Mouse (Mus musculus): Measurements from ENCODE around the gene Ripply1. TPM values are rescaled to one million over a fixed set of nuclear protein-coding genes. Genes with fewer than 3 reads are reported as not detected.

The Ripply1 gene
- under 1 TPM; 0.40 to 0.62 TPM for total RNA-seq (2021)
- long read RNA-seq, experiment 1, result 0 reads
- long read RNA-seq, experiment 2, result 0 reads

- intact Hi-C loops (cut with DNase I; ENCODE audit: low total_unique reads), result loop anchor here (5.0 kb wide), 1 partner anchor 50 kb away; no protein-coding TSS in a partner anchor
- DNase-seq, result no peak
These were observed at the start of gene Ripply1 for GRCm38 (mm10) chrX:139782278-139783044. Ripply1 (minus strand) TSS chrX:139782353.

- no peak for DNase-seq
- intact Hi-C loops (cut with DNase I; ENCODE audit: low total_unique reads), result no loop called here
These were observed 46.4 kb upstream of the Ripply1 start for GRCm38 (mm10) chrX:139828363-139829092.

GRCm38 (mm10) chrX:139826926-139827325 lies 44.8 kb upstream of the Ripply1 start:
- DNase-seq, result no peak
- intact Hi-C loops (cut with DNase I; ENCODE audit: low total_unique reads), result no loop called here

GRCm38 (mm10) chrX:139825402-139825801 lies 43.2 kb upstream of the Ripply1 start:
- intact Hi-C loops (cut with DNase I; ENCODE audit: low total_unique reads), result no loop called here
- DNase-seq, result no peak

GRCm38 (mm10) chrX:139815201-139815600 lies 33.0 kb upstream of the Ripply1 start:
- intact Hi-C loops (cut with DNase I; ENCODE audit: low total_unique reads), result no loop called here

GRCm38 (mm10) chrX:139814018-139814635 lies 32.0 kb upstream of the Ripply1 start:
- intact Hi-C loops (cut with DNase I; ENCODE audit: low total_unique reads), result no loop called here
- DNase-seq, result no peak

More at GRCm38 (mm10) chrX:139815201-139815600, 33.0 kb upstream of the Ripply1 start:
- no peak for DNase-seq

- DNase-seq, result no peak
- intact Hi-C loops (cut with DNase I; ENCODE audit: low total_unique reads), result no loop called here
These were observed 31.3 kb upstream of the Ripply1 start for GRCm38 (mm10) chrX:139813299-139814002.

- intact Hi-C loops (cut with DNase I; ENCODE audit: low total_unique reads), result no loop called here
These were observed 30.6 kb upstream of the Ripply1 start for GRCm38 (mm10) chrX:139812636-139813298.

GRCm38 (mm10) chrX:139808501-139808900 lies 26.3 kb upstream of the Ripply1 start:
- intact Hi-C loops (cut with DNase I; ENCODE audit: low total_unique reads), result no loop called here
- no peak for DNase-seq

More at GRCm38 (mm10) chrX:139812636-139813298, 30.6 kb upstream of the Ripply1 start:
- no peak for DNase-seq

- DNase-seq, result no peak
- intact Hi-C loops (cut with DNase I; ENCODE audit: low total_unique reads), result no loop called here
These were observed 25.9 kb upstream of the Ripply1 start for GRCm38 (mm10) chrX:139808085-139808484.

- intact Hi-C loops (cut with DNase I; ENCODE audit: low total_unique reads), result no loop called here
- DNase-seq, result no peak
These were observed 25.2 kb upstream of the Ripply1 start for GRCm38 (mm10) chrX:139807391-139807790.

- intact Hi-C loops (cut with DNase I; ENCODE audit: low total_unique reads), result no loop called here
These were observed 23.8 kb upstream of the Ripply1 start for GRCm38 (mm10) chrX:139805918-139806317.

GRCm38 (mm10) chrX:139803028-139803427 lies 20.9 kb upstream of the Ripply1 start:
- intact Hi-C loops (cut with DNase I; ENCODE audit: low total_unique reads), result no loop called here
- DNase-seq, result no peak

More at GRCm38 (mm10) chrX:139805918-139806317, 23.8 kb upstream of the Ripply1 start:
- no peak for DNase-seq

GRCm38 (mm10) chrX:139800406-139800878 lies 18.3 kb upstream of the Ripply1 start, which contains the start of gene Cldn2:
Cldn2 (plus strand) TSS chrX:139800828.
- intact Hi-C loops (cut with DNase I; ENCODE audit: low total_unique reads), result no loop called here
- DNase-seq, result no peak

- DNase-seq, result no peak
- intact Hi-C loops (cut with DNase I; ENCODE audit: low total_unique reads), result no loop called here
These were observed 17.8 kb upstream of the Ripply1 start for GRCm38 (mm10) chrX:139799953-139800352.

- no peak for DNase-seq
- intact Hi-C loops (cut with DNase I; ENCODE audit: low total_unique reads), result no loop called here
These were observed 15.7 kb upstream of the Ripply1 start for GRCm38 (mm10) chrX:139797875-139798274.

GRCm38 (mm10) chrX:139796037-139796436 lies 13.9 kb upstream of the Ripply1 start:
- intact Hi-C loops (cut with DNase I; ENCODE audit: low total_unique reads), result no loop called here
- DNase-seq, result no peak

- no peak for DNase-seq
- intact Hi-C loops (cut with DNase I; ENCODE audit: low total_unique reads), result no loop called here
These were observed 12.1 kb upstream of the Ripply1 start for GRCm38 (mm10) chrX:139794072-139794845.
